Mouse (Mus musculus): ENCODE data around the gene Map3k1. TPM values are rescaled to one million over a fixed set of nuclear protein-coding genes. Genes with fewer than 3 reads are reported as not detected.

Gene Map3k1
- total and polyA plus RNA-seq, 3 experiments, result 10.7 to 48.7 (median 13.4) TPM

GRCm38 (mm10) chr13:111797021-111797420, 11.8 kb downstream of the Map3k1 start:
- dilution Hi-C loops (cut with MboI; ENCODE audit: extremely low pct_ligation_motif_present, extremely low pct_unique_long_range_greater_than_20kb, low sequenced_read_pairs) (loop anchor here (25.0 kb wide), 1 partner anchor 440 kb away; no protein-coding TSS in a partner anchor), in situ Hi-C loops (cut with MboI; ENCODE audit: low pct_ligation_motif_present, low pct_unique_long_range_greater_than_20kb, low sequenced_read_pairs) (loop anchor here (25.0 kb wide), 1 partner anchor 740 kb away; no protein-coding TSS in a partner anchor)
- Histone ChIP-seq H3K9me3 (replicated peaks; ENCODE audit: low read length) (no peaks in the 10 kb centered on the region), H3K9ac (ENCODE audit: insufficient read depth, low read depth) (no peak overlapping the region; the same call in 1 of the 2 replicates), H3K4me1 (ENCODE audit: control insufficient read depth in 1 of 2, insufficient read depth in 2 of 2) (peaks cover 53 to 94% of the 10 kb centered on the region in 2 experiments), H3K27ac (ENCODE audit: insufficient read depth, low read depth) (no peak overlapping the region), H3K27me3 (replicated peaks) (no peaks in the 10 kb centered on the region), H3K36me3 (replicated peaks in 1 of 2; ENCODE audit: control insufficient read depth in 1 of 2, insufficient read depth in 1 of 2, low read length in 1 of 2) (peaks cover 0 to 53% of the 10 kb centered on the region in 2 experiments), H3K4me2 (ENCODE audit: insufficient read depth, low read depth, poor library complexity, severe bottlenecking) (peak overlapping the region; percentile 70), H3K4me3 (replicated peaks in 1 of 3; ENCODE audit: low read depth in 2 of 3, low read length in 2 of 3, poor library complexity in 1 of 3) (peak overlapping the region in 1 of 3 experiments; percentile 20), H3K79me2 (replicated peaks; ENCODE audit: control insufficient read depth, extremely low read depth, insufficient read depth, poor library complexity, severe bottlenecking) (peaks cover 88% of the 10 kb centered on the region)
- DNase-seq (ENCODE audit: extremely low read depth), result peak; percentile 90
- TF ChIP-seq USF1 (IDR thresholded peaks at IDR 0.05; ENCODE audit: low read depth, low read length) (no peak), BHLHE40 (IDR thresholded peaks at IDR 0.05; ENCODE audit: low read depth, low read length) (peak; percentile 100), RCOR1 (conservative IDR thresholded peaks at IDR 0.05; ENCODE audit: low read depth, low read length) (peak; percentile 86), KAT2A (IDR thresholded peaks at IDR 0.05; ENCODE audit: insufficient replicate concordance, low read length) (no peak), USF2 (conservative IDR thresholded peaks at IDR 0.05; ENCODE audit: low read depth, low read length) (no peak), CHD2 (IDR thresholded peaks at IDR 0.05; ENCODE audit: low read length) (0 out of 2 replicates have a peak, but pooled peaks have one; percentile 33), NRF1 (IDR thresholded peaks at IDR 0.05; ENCODE audit: low read depth, low read length) (peak; percentile 44; the same call in 1 of the 2 replicates), JUND (conservative IDR thresholded peaks at IDR 0.05; ENCODE audit: low read depth, low read length) (no peak), ETS1 (conservative IDR thresholded peaks at IDR 0.05; ENCODE audit: low read depth, low read length) (peak; percentile 92), ZC3H11A (IDR thresholded peaks at IDR 0.05; ENCODE audit: low read depth, low read length) (no peak), IRF4 (IDR thresholded peaks at IDR 0.05; ENCODE audit: low read depth, low read length) (peak; percentile 74), CTCF (conservative IDR thresholded peaks at IDR 0.05 in 1 of 2, IDR thresholded peaks at IDR 0.05 in 1 of 2; ENCODE audit: low read depth in 2 of 2, low read length in 2 of 2) (no peak), MXI1 (IDR thresholded peaks at IDR 0.05; ENCODE audit: low read depth, low read length) (peak; percentile 90), TCF12 (IDR thresholded peaks at IDR 0.05; ENCODE audit: low read depth, low read length) (peak; percentile 73), POLR2A (IDR thresholded peaks at IDR 0.05; ENCODE audit: low read depth, low read length) (peak; percentile 49), ZNF384 (IDR thresholded peaks at IDR 0.05; ENCODE audit: low read depth, low read length) (peak; percentile 83), CHD1 (IDR thresholded peaks at IDR 0.05; ENCODE audit: low read depth, low read length) (no peak), SMC3 (IDR thresholded peaks at IDR 0.05; ENCODE audit: low read depth, low read length) (no peak), EP300 (IDR thresholded peaks at IDR 0.05; ENCODE audit: low read length) (peak; percentile 47; the same call in 1 of the 2 replicates), ELF1 (IDR thresholded peaks at IDR 0.05; ENCODE audit: low read depth, low read length) (peak; percentile 93), MAZ (IDR thresholded peaks at IDR 0.05; ENCODE audit: low read depth, low read length) (peak; percentile 83), MAX (IDR thresholded peaks at IDR 0.05; ENCODE audit: low read length) (peak; percentile 39), MYC (IDR thresholded peaks at IDR 0.05; ENCODE audit: low read depth, low read length) (peak; percentile 65; the same call in 1 of the 2 replicates), GABPA (IDR thresholded peaks at IDR 0.05; ENCODE audit: insufficient replicate concordance, low read depth, low read length) (no peak), JUN (IDR thresholded peaks at IDR 0.05; ENCODE audit: insufficient read depth, low read depth, low read length) (no peak), MAFK (IDR thresholded peaks at IDR 0.05; ENCODE audit: insufficient replicate concordance, low read length) (0 out of 2 replicates have a peak, but pooled peaks have one; percentile 36), RAD21 (IDR thresholded peaks at IDR 0.05; ENCODE audit: low read depth, low read length) (no peak), E2F4 (IDR thresholded peaks at IDR 0.05; ENCODE audit: insufficient replicate concordance, low read depth, low read length) (0 out of 2 replicates have a peak, but pooled peaks have one; percentile 24), MEF2A (IDR thresholded peaks at IDR 0.05; ENCODE audit: borderline replicate concordance, low read depth, low read length) (peak; percentile 84), POLR2AphosphoS2 (IDR thresholded peaks at IDR 0.05; ENCODE audit: low read depth, low read length) (no peak), NELFE (IDR thresholded peaks at IDR 0.05; ENCODE audit: low read depth, low read length) (0 out of 2 replicates have a peak, but pooled peaks have one; percentile 20), ZKSCAN1 (IDR thresholded peaks at IDR 0.05; ENCODE audit: borderline replicate concordance, low read depth, low read length) (no peak), HCFC1 (IDR thresholded peaks at IDR 0.05; ENCODE audit: low read depth, low read length) (peak; percentile 34), ZMIZ1 (IDR thresholded peaks at IDR 0.05; ENCODE audit: low read depth, low read length) (0 out of 2 replicates have a peak, but pooled peaks have one; percentile 45), PAX5 (IDR thresholded peaks at IDR 0.05; ENCODE audit: low read length) (no peak), TBP (conservative IDR thresholded peaks at IDR 0.05; ENCODE audit: low read depth, low read length) (no peak), SIN3A (IDR thresholded peaks at IDR 0.05; ENCODE audit: low read length) (peak; percentile 93), UBTF (IDR thresholded peaks at IDR 0.05; ENCODE audit: low read depth, low read length) (no peak)
